Mouse (Mus musculus): ENCODE results near the gene Sag. TPM values are rescaled to one million over a fixed set of nuclear protein-coding genes. Genes with fewer than 3 reads are reported as not detected.

The Sag gene
- total RNA-seq, 2 experiments from 2014 or later, result 0.19 to 0.44 TPM

GRCm38 (mm10) chr1:87852081-87852790 is 48.8 kb downstream of the Sag start:
- intact Hi-C loops (cut with DNase I), result loop anchor here (5.0 kb wide), 1 partner anchor 70 kb away; no protein-coding TSS in a partner anchor

GRCm38 (mm10) chr1:87852892-87853600 is 49.6 kb downstream of the Sag start, which contains the start of gene Dgkd:
Gene Dgkd (plus strand): TSS chr1:87853287.
- intact Hi-C loops (cut with DNase I), result loop anchor here (5.0 kb wide), 1 partner anchor 69 kb away; no protein-coding TSS in a partner anchor
- peak; percentile 77 to 81 for DNase-seq

More at GRCm38 (mm10) chr1:87852081-87852790, 48.8 kb downstream of the Sag start:
- no peak for DNase-seq

- peak in 1 of 2 experiments; percentile 29 for DNase-seq
- intact Hi-C loops (cut with DNase I), result loop anchor here (1.0 to 5.0 kb wide), 3 partner anchors 27 to 69 kb away; no protein-coding TSS in a partner anchor
Measured at GRCm38 (mm10) chr1:87853601-87854361, 50.3 kb downstream of the Sag start.

- intact Hi-C loops (cut with DNase I), result loop anchor here (1.0 to 5.0 kb wide), 3 partner anchors 26 to 68 kb away; no protein-coding TSS in a partner anchor
Measured at GRCm38 (mm10) chr1:87854411-87854810, 50.9 kb downstream of the Sag start.

GRCm38 (mm10) chr1:87854851-87855251 is 51.4 kb downstream of the Sag start:
- no peak for DNase-seq
- intact Hi-C loops (cut with DNase I), result loop anchor here (1.0 to 5.0 kb wide), 3 partner anchors 26 to 67 kb away; no protein-coding TSS in a partner anchor

More at GRCm38 (mm10) chr1:87854411-87854810, 50.9 kb downstream of the Sag start:
- DNase-seq, result no peak

- intact Hi-C loops (cut with DNase I), result loop anchor here (2.0 kb wide), 1 partner anchor 25 kb away; no protein-coding TSS in a partner anchor
- no peak for DNase-seq
Measured at GRCm38 (mm10) chr1:87855522-87855921, 52.0 kb downstream of the Sag start.

GRCm38 (mm10) chr1:87856823-87857222 is 53.3 kb downstream of the Sag start:
- DNase-seq, result no peak
- intact Hi-C loops (cut with DNase I), result no loop called here

GRCm38 (mm10) chr1:87858031-87858430 is 54.6 kb downstream of the Sag start:
- no peak for DNase-seq
- intact Hi-C loops (cut with DNase I), result no loop called here

GRCm38 (mm10) chr1:87858529-87858928 is 55.0 kb downstream of the Sag start:
- DNase-seq, result no peak
- intact Hi-C loops (cut with DNase I), result no loop called here

- DNase-seq, result no peak
- intact Hi-C loops (cut with DNase I), result no loop called here
Measured at GRCm38 (mm10) chr1:87863602-87864001, 60.1 kb downstream of the Sag start.

- DNase-seq, result no peak
- intact Hi-C loops (cut with DNase I), result no loop called here
Measured at GRCm38 (mm10) chr1:87864889-87865288, 61.4 kb downstream of the Sag start.

- no peak for DNase-seq
- intact Hi-C loops (cut with DNase I), result no loop called here
Measured at GRCm38 (mm10) chr1:87866672-87867071, 63.2 kb downstream of the Sag start.

- DNase-seq, result no peak
Measured at GRCm38 (mm10) chr1:87871546-87871945, 68.1 kb downstream of the Sag start.

GRCm38 (mm10) chr1:87873081-87873480 is 69.6 kb downstream of the Sag start:
- intact Hi-C loops (cut with DNase I), result no loop called here

More at GRCm38 (mm10) chr1:87871546-87871945, 68.1 kb downstream of the Sag start:
- intact Hi-C loops (cut with DNase I), result no loop called here

GRCm38 (mm10) chr1:87876065-87876464 is 72.6 kb downstream of the Sag start:
- no peak for DNase-seq
- intact Hi-C loops (cut with DNase I), result no loop called here

More at GRCm38 (mm10) chr1:87873081-87873480, 69.6 kb downstream of the Sag start:
- DNase-seq, result no peak

GRCm38 (mm10) chr1:87877552-87878283 is 74.2 kb downstream of the Sag start:
- intact Hi-C loops (cut with DNase I), result no loop called here
- DNase-seq, result no peak

GRCm38 (mm10) chr1:87879034-87879433 is 75.6 kb downstream of the Sag start:
- intact Hi-C loops (cut with DNase I), result no loop called here
- DNase-seq, result no peak

- peak; percentile 87 to 89 for DNase-seq
- intact Hi-C loops (cut with DNase I), result loop anchor here (2.0 kb wide), 2 partner anchors 15 to 25 kb away; no protein-coding TSS in a partner anchor
Measured at GRCm38 (mm10) chr1:87879494-87880325, 76.2 kb downstream of the Sag start.

- DNase-seq, result no peak
- intact Hi-C loops (cut with DNase I), result loop anchor here (2.0 kb wide), 2 partner anchors 15 to 25 kb away; no protein-coding TSS in a partner anchor
Measured at GRCm38 (mm10) chr1:87880326-87880627, 76.8 kb downstream of the Sag start.

All from heart, postnatal 36 days (tissue).